10 mouse cellular contexts compared by ENCODE assay signal in the genomic region with DNA sequence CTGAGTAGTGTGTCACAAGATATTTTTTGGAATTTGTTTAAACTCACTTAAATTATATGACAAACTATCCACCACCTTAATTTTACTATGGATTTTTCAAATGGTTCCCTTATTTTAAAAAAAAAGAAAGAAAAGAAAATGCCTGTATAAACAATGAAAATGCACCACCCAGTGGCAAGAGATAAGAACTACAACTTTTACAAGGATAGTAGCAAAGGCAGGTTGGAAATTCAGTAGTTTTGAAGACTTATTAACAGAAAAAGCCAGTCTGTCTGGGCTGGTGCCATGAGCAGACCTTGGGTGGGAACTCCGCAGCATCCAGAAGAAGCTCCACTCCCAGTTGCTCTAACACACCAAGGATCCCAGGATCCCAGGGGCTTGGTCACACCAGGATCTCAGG. TPM values are rescaled to one million over a fixed set of nuclear protein-coding genes. Genes with fewer than 3 reads are reported as not detected.
DNase-seq lines count a peak whose midpoint lies in the region; ATAC-seq and TF ChIP-seq lines count a peak whose summit lies in the region.
"Had no signal": no experiment of that assay in that cellular context is flagged by ENCODE, and none has a peak within 500 bp of the region (broad histone marks: within the 10 kb centered on the region; RNA-seq: fewer than 3 reads in every experiment).

No protein-coding gene starts in this region.

- no peaks in the 10 kb centered on the region for H3K36me3 ChIP-seq in kidney, postnatal 0 days (ENCODE audit: insufficient read depth, low read length)
- no peaks in the 10 kb centered on the region for H3K36me3 ChIP-seq in ES-E14 (ENCODE audit: control insufficient read depth, insufficient read depth, low read length, poor library complexity, severe bottlenecking)
- H3K36me3 ChIP-seq in heart, embryonic 12.5 days = no peaks in the 10 kb centered on the region
- H3K36me3 ChIP-seq in forebrain, embryonic 10.5 days (replicated peaks) = no peaks in the 10 kb centered on the region
- H3K36me3 ChIP-seq: stomach, embryonic 15.5 days had no signal

- no peaks in the 10 kb centered on the region for H3K4me1 ChIP-seq in kidney, postnatal 0 days (replicated peaks; ENCODE audit: insufficient read depth, low read length)
- H3K4me1 ChIP-seq in ES-E14 (ENCODE audit: control insufficient read depth in 2 of 2, insufficient read depth in 2 of 2, low read length in 2 of 2, poor library complexity in 1 of 2) = no peaks in the 10 kb centered on the region; a peak in 1 of 4 replicates
- H3K4me1 ChIP-seq in heart, embryonic 12.5 days (replicated peaks) = peaks cover 8% of the 10 kb centered on the region; the same call in 1 of the 2 replicates
- peaks cover 17% of the 10 kb centered on the region for H3K4me1 ChIP-seq in forebrain, embryonic 10.5 days
- H3K4me1 ChIP-seq: stomach, embryonic 15.5 days had no signal

- peak; percentile 88 for DNase-seq in kidney, postnatal 0 days (ENCODE audit: low spot score)
- DNase-seq in kidney, adult 18-20 months = no peak
- DNase-seq in A20 (ENCODE audit: low read depth, low spot score) = peak; percentile 42
- no peak for DNase-seq in ES-E14 (ENCODE audit: low read depth, low spot score)
- peak; percentile 45 for DNase-seq in forelimb bud, embryonic 11.5 days (ENCODE audit: low read depth, low spot score)
- DNase-seq in c-Kit-positive CD71-positive TER-119-positive erythroid progenitor cells, embryonic 14.5 days (ENCODE audit: low spot score) = no peak
- no peak for DNase-seq in forebrain, embryonic 10.5 days (ENCODE audit: extremely low spot score, low spot score)

- H3K27ac ChIP-seq in kidney, postnatal 0 days = no peak overlapping the region
- H3K27ac ChIP-seq in ES-E14 (ENCODE audit: insufficient read depth, low read depth, low read length, poor library complexity, severe bottlenecking) = no peak overlapping the region
- no peak overlapping the region for H3K27ac ChIP-seq in heart, embryonic 12.5 days (ENCODE audit: poor library complexity, severe bottlenecking)
- H3K27ac ChIP-seq in forebrain, embryonic 10.5 days = no peak overlapping the region
- H3K27ac ChIP-seq: stomach, embryonic 15.5 days had no signal

- H3K4me2 ChIP-seq in kidney, postnatal 0 days (ENCODE audit: low read length) = no peak overlapping the region
- no peak overlapping the region for H3K4me2 ChIP-seq in heart, embryonic 12.5 days
- H3K4me2 ChIP-seq: stomach, embryonic 15.5 days had no signal

- TF ChIP-seq CTCF in kidney, postnatal 0 days (IDR thresholded peaks at IDR 0.05; ENCODE audit: low read depth) = peak; percentile 72

- H3K9ac ChIP-seq in kidney, postnatal 0 days (ENCODE audit: low read depth, low read length) = no peak overlapping the region
- H3K9ac ChIP-seq in ES-E14 (ENCODE audit: insufficient read depth, low read depth, low read length, poor library complexity, severe bottlenecking) = no peak overlapping the region
- no peak overlapping the region for H3K9ac ChIP-seq in heart, embryonic 12.5 days
- H3K9ac ChIP-seq: stomach, embryonic 15.5 days had no signal

- no peak overlapping the region for H3K4me3 ChIP-seq in kidney, postnatal 0 days (replicated peaks; ENCODE audit: low read depth, low read length)
- H3K4me3 ChIP-seq in ES-E14 (ENCODE audit: insufficient read depth in 1 of 2, low read depth in 1 of 2, low read length in 2 of 2, poor library complexity in 1 of 2, severe bottlenecking in 1 of 2) = no peak overlapping the region
- no peak overlapping the region for H3K4me3 ChIP-seq in heart, embryonic 12.5 days
- H3K4me3 ChIP-seq in forebrain, embryonic 10.5 days = no peak overlapping the region
- H3K4me3 ChIP-seq: megakaryocyte, embryonic 14.5 days; stomach, embryonic 15.5 days had no signal

- ATAC-seq in kidney, postnatal 0 days (replicated peaks; ENCODE audit: low FRiP score, low read depth) = 0 out of 2 replicates have a peak, but pooled peaks have one; percentile 33
- no peak for ATAC-seq in heart, embryonic 12.5 days (ENCODE audit: insufficient number of reproducible peaks, low FRiP score)

- WGBS in kidney, postnatal 0 days = 45% methylated on average over 1 of the region's 1 CpGs
- WGBS in heart, embryonic 12.5 days = 52% methylated on average over 1 of the region's 1 CpGs
- 55% methylated on average over 1 of the region's 1 CpGs for WGBS in forebrain, embryonic 10.5 days

- in situ Hi-C loops in ES-E14 (cut with MboI; ENCODE audit: low sequenced_read_pairs in 2 of 2, unreplicated experiment in 2 of 2) = no loop called here

- no peaks in the 10 kb centered on the region for H3K27me3 ChIP-seq in kidney, postnatal 0 days (ENCODE audit: insufficient read depth, low read length)
- no peaks in the 10 kb centered on the region for H3K27me3 ChIP-seq in heart, embryonic 12.5 days (replicated peaks)
- H3K27me3 ChIP-seq in forebrain, embryonic 10.5 days (ENCODE audit: poor library complexity, severe bottlenecking) = no peaks in the 10 kb centered on the region
- H3K27me3 ChIP-seq: megakaryocyte, embryonic 14.5 days; stomach, embryonic 15.5 days had no signal

- no peaks in the 10 kb centered on the region for H3K9me3 ChIP-seq in kidney, postnatal 0 days (replicated peaks; ENCODE audit: low read length)
- H3K9me3 ChIP-seq in ES-E14 (ENCODE audit: control insufficient read depth, insufficient read depth, low read depth, low read length) = no peaks in the 10 kb centered on the region
- no peaks in the 10 kb centered on the region for H3K9me3 ChIP-seq in heart, embryonic 12.5 days (replicated peaks)
- H3K9me3 ChIP-seq in forebrain, embryonic 10.5 days = no peaks in the 10 kb centered on the region
- H3K9me3 ChIP-seq: megakaryocyte, embryonic 14.5 days; stomach, embryonic 15.5 days had no signal

TF ChIP-seq in ES-E14, 5 proteins besides CTCF, POLR2A, EP300 and RAD21:
- TF ChIP-seq HCFC1 (IDR thresholded peaks at IDR 0.05; ENCODE audit: borderline replicate concordance, insufficient read depth, low read length) (no peak), ZNF384 (IDR thresholded peaks at IDR 0.05; ENCODE audit: low read depth, low read length) (peak; percentile 93), CHD2 (IDR thresholded peaks at IDR 0.05; ENCODE audit: low read depth, low read length) (no peak)

RNA-seq across cellular contexts. Expression of a gene that starts 39.7 kb away (rescaled TPM):
- 6.5 and 6.8 TPM in 2 replicates for polyA plus RNA-seq in kidney, postnatal 0 days (2015; fragmentation: Nextera tagmentation; extraction: Ambion mirVana)
- 26.6 and 36.0 TPM in 2 replicates for total RNA-seq in ES-E14 (2012; rRNA removed)
- polyA plus RNA-seq in heart, embryonic 12.5 days (2016; fragmentation: Nextera tagmentation; extraction: Ambion mirVana) = 8.8 and 11.7 TPM in 2 replicates
- polyA plus RNA-seq in forebrain, embryonic 10.5 days (2016; fragmentation: Nextera tagmentation; extraction: Ambion mirVana) = 13.3 and 14.1 TPM in 2 replicates

Comparison
In these comparisons a context has a peak if more than half of its experiments do, and no peak if none do; other contexts are left out.
1. DNase-seq: peak in kidney, postnatal 0 days (single experiment), A20 (single experiment) and forelimb bud, embryonic 11.5 days (single experiment); none in kidney, adult 18-20 months (single experiment), ES-E14 (single experiment), c-Kit-positive CD71-positive TER-119-positive erythroid progenitor cells, embryonic 14.5 days (single experiment) and forebrain, embryonic 10.5 days (single experiment).